Mouse (Mus musculus) brain, embryonic 14.5 days (tissue): ENCODE data around the gene H2afy2. TPM values are rescaled to one million over a fixed set of nuclear protein-coding genes. Genes with fewer than 3 reads are reported as not detected.

Experiments used
- DNase-seq: peaks from one replicate; pipeline ENCODE4 v3.0.0-alpha.2; 2011; ENCODE audit warnings: low read depth
- CTCF ChIP-seq: fragments of 200-500 bp; IDR thresholded peaks from 2 replicates; pipeline ENCODE4 v1.5.1; 2012; ENCODE audit warnings: inconsistent platforms, mild to moderate bottlenecking, moderate library complexity, borderline replicate concordance; ENCODE audit not compliant: insufficient read depth, insufficient read length; ENCODE audit errors: extremely low read depth
- POLR2A ChIP-seq: fragments of 200-500 bp; IDR thresholded peaks from 2 replicates; pipeline ENCODE4 v1.6.1; 2012; ENCODE audit warnings: mild to moderate bottlenecking, inconsistent platforms, borderline replicate concordance; ENCODE audit not compliant: poor library complexity, insufficient read depth, insufficient read length, severe bottlenecking; ENCODE audit errors: extremely low read depth
- polyA plus RNA-seq: library from polyadenylated mRNA; depleted of rRNA; stranded (reverse); fragments of >200 nt; gene quantifications from 2 replicates; pipeline ENCODE4 v1.2.3, GENCODE M21; 2012

H2afy2 gene
- polyA plus RNA-seq, 1 experiment: 186 TPM

DNA sequence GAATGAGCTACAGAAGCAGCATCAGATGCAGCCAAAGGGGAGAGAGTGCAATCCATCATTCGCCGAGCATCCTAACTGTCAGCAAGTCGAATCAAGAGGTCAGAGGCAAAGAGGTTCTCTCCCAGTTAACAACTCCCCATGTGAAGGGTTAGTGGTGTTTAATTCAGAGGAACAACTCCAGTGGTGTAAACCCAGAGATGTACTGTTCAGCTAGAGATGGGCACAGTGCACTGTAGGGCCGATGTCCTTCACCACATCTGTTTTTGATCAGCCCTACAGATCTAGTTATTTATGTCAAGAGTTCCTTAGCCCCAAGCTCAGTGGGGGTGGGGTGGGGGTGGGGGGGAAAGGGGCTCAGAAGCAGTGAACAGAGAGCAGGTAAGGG, 39.8 kb upstream of the H2afy2 start:
- DNase-seq: no peak
- TF ChIP-seq CTCF (no peak), POLR2A (no peak)

GRCm38 (mm10) chr10:61822968-61823730, 39.2 kb upstream of the H2afy2 start:
- TF ChIP-seq CTCF (no peak), POLR2A (no peak)

DNA sequence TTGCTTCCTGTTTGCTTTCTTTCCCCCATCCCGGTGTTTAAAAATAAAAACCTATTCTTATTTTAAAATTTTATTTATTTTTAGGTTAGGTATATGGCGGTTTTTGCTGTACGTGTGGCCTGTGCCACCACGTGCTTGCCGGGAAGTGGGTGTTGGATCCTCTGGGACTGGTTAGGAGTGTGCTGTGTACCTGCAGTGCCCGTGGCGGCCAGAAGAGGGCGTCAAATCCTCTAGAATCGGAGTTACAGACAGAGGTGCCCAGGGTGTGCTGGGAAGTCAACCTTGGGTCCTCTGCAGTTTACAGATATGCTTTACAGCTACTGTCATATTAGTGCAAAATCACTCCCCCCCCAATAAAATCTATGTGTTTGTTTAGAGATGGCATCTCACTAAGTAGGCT, 36.1 kb upstream of the H2afy2 start:
- TF ChIP-seq POLR2A (no peak), CTCF (peak; percentile 52)
- no peak for DNase-seq

More at GRCm38 (mm10) chr10:61822968-61823730, 39.2 kb upstream of the H2afy2 start:
- no peak for DNase-seq

GRCm38 (mm10) chr10:61811987-61812386, 28.0 kb upstream of the H2afy2 start:
- TF ChIP-seq POLR2A: no peak
- no peak for TF ChIP-seq CTCF
- no peak for DNase-seq

DNA sequence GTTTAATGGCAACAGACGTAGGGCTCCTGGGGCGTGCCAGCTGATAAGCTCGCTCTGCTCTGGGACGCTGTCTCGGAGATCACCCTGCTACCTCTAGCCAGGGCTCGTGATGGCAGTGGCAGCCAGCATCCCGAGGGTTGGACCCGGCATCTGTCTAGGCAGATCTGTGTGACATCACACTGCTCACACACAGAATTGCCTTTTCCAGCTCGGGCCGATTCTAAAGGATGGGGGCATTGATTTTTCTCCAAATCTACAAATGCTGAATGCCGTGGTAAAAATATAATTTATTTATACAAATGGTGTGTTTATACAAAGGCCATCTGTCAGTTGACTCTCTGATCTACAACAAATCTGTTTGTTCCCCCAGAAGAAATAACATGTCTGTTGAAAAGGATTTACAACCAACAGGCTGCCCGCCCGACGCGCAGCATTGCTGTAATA, 14.2 kb upstream of the H2afy2 start:
- peak; percentile 23 for DNase-seq
- TF ChIP-seq POLR2A: no peak
- no peak for TF ChIP-seq CTCF

DNA sequence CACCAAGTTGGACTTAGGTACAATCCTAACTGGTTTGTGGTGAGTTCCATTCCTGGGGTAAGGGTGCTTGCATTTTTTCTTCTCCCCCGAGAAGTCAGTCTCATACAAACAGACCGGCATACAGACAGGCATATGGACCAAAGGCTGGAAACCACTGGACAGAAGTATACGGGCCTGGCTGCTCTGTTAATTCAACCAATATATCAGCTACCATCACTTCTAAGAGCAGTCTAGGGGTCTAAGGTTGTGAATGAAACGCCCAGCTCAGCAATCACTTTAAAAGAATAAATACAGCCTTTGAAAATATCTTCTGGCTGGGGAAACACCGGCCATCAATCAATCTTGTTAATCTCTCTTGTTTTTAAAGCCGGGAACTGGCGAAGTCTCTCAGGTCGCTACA, 11.5 kb upstream of the H2afy2 start:
- DNase-seq: no peak
- TF ChIP-seq CTCF (no peak), POLR2A (no peak)

DNA sequence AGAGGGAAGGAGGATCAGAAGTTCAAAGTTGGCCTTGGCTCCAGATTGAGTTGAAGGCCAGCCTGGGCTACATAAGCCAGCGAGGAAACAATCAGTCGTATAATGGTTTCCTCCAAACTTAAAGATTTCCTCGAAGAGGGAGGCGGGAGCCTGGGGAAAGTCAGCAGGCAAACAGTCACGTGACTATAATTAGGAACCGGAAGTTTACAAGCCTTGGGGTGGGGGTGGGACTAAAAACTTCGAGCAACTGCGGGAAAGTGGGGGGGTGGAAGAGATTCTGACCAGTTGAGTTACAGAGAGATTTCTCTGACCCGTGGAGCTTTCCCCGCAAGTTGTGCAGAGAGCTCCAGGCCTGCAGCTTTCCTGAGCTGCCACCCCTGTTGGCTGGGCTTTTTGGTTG, 11.0 kb upstream of the H2afy2 start:
- no peak for TF ChIP-seq POLR2A
- TF ChIP-seq CTCF: no peak
- no peak for DNase-seq

DNA sequence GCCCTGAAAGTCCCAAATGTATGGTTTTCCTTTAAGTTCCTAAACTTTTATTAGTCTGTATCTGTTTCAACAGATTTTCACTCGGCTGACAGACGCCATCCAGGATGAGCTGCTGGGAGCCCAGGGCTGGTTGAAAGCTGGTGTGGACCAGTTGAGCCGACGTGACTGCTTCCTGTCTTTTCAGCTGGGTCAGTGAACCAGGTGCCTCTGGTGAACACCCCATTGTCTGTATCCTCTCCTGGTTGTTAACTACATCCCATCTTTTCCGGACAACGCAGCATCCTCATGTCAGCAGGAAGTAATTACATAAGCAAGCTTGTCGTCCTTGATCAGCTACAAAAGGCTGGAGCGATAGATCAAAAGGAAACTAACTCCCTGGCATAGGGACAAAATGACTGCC, 9.1 kb upstream of the H2afy2 start:
- TF ChIP-seq POLR2A (no peak), CTCF (no peak)
- no peak for DNase-seq

DNA sequence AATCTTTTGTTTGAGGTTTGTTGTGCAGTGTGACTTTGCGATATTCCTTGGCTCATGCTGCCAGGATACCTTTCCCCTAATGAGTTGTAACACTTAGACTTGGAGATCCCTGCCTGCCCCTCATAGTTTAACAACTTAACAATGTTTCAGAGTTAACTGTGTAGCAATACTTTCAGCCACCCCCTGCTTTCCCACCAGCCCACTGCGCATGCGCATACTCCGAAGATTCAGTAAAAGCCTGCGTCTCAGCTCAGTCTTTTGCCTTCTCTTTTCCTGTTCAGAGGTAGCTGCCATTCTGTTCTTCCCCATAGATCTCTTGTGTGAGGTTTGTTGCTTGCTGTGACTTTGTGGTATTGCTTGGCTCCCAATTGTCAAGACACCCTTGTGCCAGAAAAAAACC, 4.6 kb upstream of the H2afy2 start:
- no peak for DNase-seq
- TF ChIP-seq POLR2A (no peak), CTCF (no peak)

DNA sequence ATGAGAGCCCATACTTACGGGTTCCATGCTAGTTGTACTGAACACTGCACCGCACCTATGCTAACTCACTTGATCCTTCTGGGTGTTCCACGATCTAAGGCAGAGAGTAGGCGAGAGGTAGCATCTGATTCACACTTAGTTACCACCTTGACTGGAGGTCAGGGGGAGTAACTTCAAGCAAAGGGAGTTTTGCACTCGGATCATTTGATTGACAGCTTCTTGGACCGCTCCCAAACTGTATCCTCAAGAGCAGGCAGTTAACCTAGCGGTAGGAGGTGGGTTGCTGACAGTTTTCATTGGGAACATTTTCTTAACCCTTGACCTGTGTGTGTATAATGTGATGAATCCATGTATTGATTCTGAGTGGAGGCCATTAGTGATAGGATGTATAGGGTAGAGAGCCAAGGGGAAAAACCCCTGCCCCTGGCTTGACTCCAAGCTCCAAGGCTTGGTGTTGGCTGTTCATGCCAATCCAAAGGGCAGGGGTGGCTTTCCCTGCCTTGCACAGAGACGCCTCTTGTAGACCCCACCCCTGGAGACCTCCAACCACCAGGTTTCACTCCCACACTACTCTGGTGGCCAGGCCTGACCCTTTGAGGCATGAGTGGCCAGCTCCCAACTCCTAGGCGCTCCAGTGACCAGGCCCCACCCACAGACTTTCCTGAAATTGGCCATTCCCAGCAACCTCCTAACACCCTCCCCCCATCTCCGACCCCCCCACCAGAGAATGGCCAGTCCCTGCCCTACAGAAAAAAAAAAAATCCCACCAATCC, 3.8 kb upstream of the H2afy2 start:
- DNase-seq: peak; percentile 42
- TF ChIP-seq POLR2A (no peak), CTCF (no peak)

DNA sequence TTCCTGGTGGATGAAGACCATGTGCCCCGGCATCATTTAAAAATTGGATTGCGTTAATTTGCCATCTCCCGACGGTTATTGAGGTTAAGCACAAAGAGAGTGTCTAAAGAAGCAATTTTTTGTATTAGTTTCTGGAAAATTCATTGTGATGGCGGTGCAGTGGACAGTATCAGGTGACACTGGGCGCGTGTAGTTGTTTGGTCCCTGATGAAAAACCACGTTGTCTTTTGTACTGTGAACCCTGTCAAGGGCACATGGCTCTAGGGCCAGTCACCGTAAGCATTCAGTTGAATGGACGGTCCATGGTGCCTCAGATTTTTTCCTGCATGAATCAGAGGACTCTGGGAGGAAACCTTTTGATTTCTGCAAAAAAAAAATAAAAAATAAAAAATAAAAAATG, 467 bp upstream of the H2afy2 start:
- no peak for TF ChIP-seq POLR2A
- no peak for TF ChIP-seq CTCF
- no peak for DNase-seq

- peak; percentile 81 for DNase-seq
- TF ChIP-seq CTCF (peak; percentile 70), POLR2A (peak; percentile 43)
Observed at GRCm38 (mm10) chr10:61782799-61783611, 942 bp downstream of the H2afy2 start.
